Mouse (Mus musculus): ENCODE results near the gene Atad1. TPM values are rescaled to one million over a fixed set of nuclear protein-coding genes. Genes with fewer than 3 reads are reported as not detected.
A peak's percentile ranks its signal among the peaks of the same experiment; 100 is the strongest.

Gene Atad1
- total and polyA plus RNA-seq, 2 experiments from 2014 or later: 61.5 to 107 TPM

GRCm38 (mm10) chr19:32762493-32762892 is 22.9 kb upstream of the Atad1 start:
- Histone ChIP-seq H3K27me3 (ENCODE audit: control insufficient read depth, insufficient read depth, low read length) (no peaks in the 10 kb centered on the region), H3K4me3 (ENCODE audit: low read depth, low read length) (no peak overlapping the region), H3K36me3 (replicated peaks; ENCODE audit: control insufficient read depth, insufficient read depth, low read length) (peaks cover 6% of the 10 kb centered on the region; the same call in 1 of the 2 replicates), H3K4me2 (ENCODE audit: low read depth, low read length) (no peak overlapping the region), H3K9me3 (replicated peaks; ENCODE audit: control insufficient read depth, low read length) (no peaks in the 10 kb centered on the region), H3K4me1 (ENCODE audit: control insufficient read depth, insufficient read depth) (peaks cover 25% of the 10 kb centered on the region), H3K27ac (ENCODE audit: low read depth) (no peak overlapping the region), H3K9ac (replicated peaks; ENCODE audit: low read depth, low read length) (no peak overlapping the region)
- WGBS: 62% methylated on average over 4 of the region's 4 CpGs
- TF ChIP-seq EP300 (IDR thresholded peaks at IDR 0.05; ENCODE audit: low read depth) (no peak), CTCF (IDR thresholded peaks at IDR 0.05; ENCODE audit: low read depth) (no peak)
- DNase-seq (ENCODE audit: low spot score) (no peak), ATAC-seq (ENCODE audit: insufficient read depth, low read depth) (no peak)

GRCm38 (mm10) chr19:32761162-32761561 is 21.6 kb upstream of the Atad1 start:
- Histone ChIP-seq H3K9ac (replicated peaks; ENCODE audit: low read depth, low read length) (no peak overlapping the region), H3K27ac (ENCODE audit: low read depth) (no peak overlapping the region), H3K4me1 (ENCODE audit: control insufficient read depth, insufficient read depth) (peaks cover 22% of the 10 kb centered on the region), H3K27me3 (ENCODE audit: control insufficient read depth, insufficient read depth, low read length) (no peaks in the 10 kb centered on the region), H3K4me3 (ENCODE audit: low read depth, low read length) (no peak overlapping the region), H3K4me2 (ENCODE audit: low read depth, low read length) (peak overlapping the region; percentile 76), H3K9me3 (replicated peaks; ENCODE audit: control insufficient read depth, low read length) (no peaks in the 10 kb centered on the region), H3K36me3 (replicated peaks; ENCODE audit: control insufficient read depth, insufficient read depth, low read length) (peaks cover 5% of the 10 kb centered on the region; the same call in 1 of the 2 replicates)
- no peak for ATAC-seq (ENCODE audit: insufficient read depth, low read depth)
- DNase-seq (ENCODE audit: low spot score): no peak
- 70% methylated on average over 4 of the region's 4 CpGs for WGBS
- TF ChIP-seq EP300 (IDR thresholded peaks at IDR 0.05; ENCODE audit: low read depth): no peak
- no peak for TF ChIP-seq CTCF (IDR thresholded peaks at IDR 0.05; ENCODE audit: low read depth)

- no peaks in the 10 kb centered on the region for H3K36me3 ChIP-seq (replicated peaks; ENCODE audit: control insufficient read depth, insufficient read depth, low read length)
- H3K27ac ChIP-seq (ENCODE audit: low read depth): no peak overlapping the region
- 31% methylated on average over 6 of the region's 6 CpGs for WGBS
- no peaks in the 10 kb centered on the region for H3K9me3 ChIP-seq (replicated peaks; ENCODE audit: control insufficient read depth, low read length)
- no peak overlapping the region for H3K9ac ChIP-seq (replicated peaks; ENCODE audit: low read depth, low read length)
- H3K27me3 ChIP-seq (ENCODE audit: control insufficient read depth, insufficient read depth, low read length): no peaks in the 10 kb centered on the region
- peak overlapping the region; percentile 34 for H3K4me3 ChIP-seq (ENCODE audit: low read depth, low read length)
- DNase-seq (ENCODE audit: low spot score) (peak; percentile 8), ATAC-seq (ENCODE audit: insufficient read depth, low read depth) (no peak)
- peaks cover 18% of the 10 kb centered on the region for H3K4me1 ChIP-seq (ENCODE audit: control insufficient read depth, insufficient read depth)
- TF ChIP-seq CTCF (IDR thresholded peaks at IDR 0.05; ENCODE audit: low read depth) (no peak), EP300 (IDR thresholded peaks at IDR 0.05; ENCODE audit: low read depth) (no peak)
- peak overlapping the region; percentile 76 for H3K4me2 ChIP-seq (ENCODE audit: low read depth, low read length)
These were observed 20.9 kb upstream of the Atad1 start for GRCm38 (mm10) chr19:32760499-32760898.

- Histone ChIP-seq H3K9me3 (replicated peaks; ENCODE audit: control insufficient read depth, low read length) (no peaks in the 10 kb centered on the region), H3K27ac (ENCODE audit: low read depth) (no peak overlapping the region), H3K36me3 (replicated peaks; ENCODE audit: control insufficient read depth, insufficient read depth, low read length) (no peaks in the 10 kb centered on the region), H3K4me3 (ENCODE audit: low read depth, low read length) (peak overlapping the region; percentile 82), H3K4me1 (ENCODE audit: control insufficient read depth, insufficient read depth) (peaks cover 24% of the 10 kb centered on the region), H3K27me3 (ENCODE audit: control insufficient read depth, insufficient read depth, low read length) (0 out of 2 replicates have a peak, but pooled peaks cover 2% of the 10 kb centered on the region), H3K4me2 (ENCODE audit: low read depth, low read length) (peak overlapping the region; percentile 76), H3K9ac (replicated peaks; ENCODE audit: low read depth, low read length) (peak overlapping the region; percentile 93)
- TF ChIP-seq CTCF (IDR thresholded peaks at IDR 0.05; ENCODE audit: low read depth) (no peak), EP300 (IDR thresholded peaks at IDR 0.05; ENCODE audit: low read depth) (no peak)
- ATAC-seq (ENCODE audit: insufficient read depth, low read depth): no peak
- WGBS: 3% methylated on average over 8 of the region's 8 CpGs
- peak; percentile 15 for DNase-seq (ENCODE audit: low spot score)
These were observed 19.9 kb upstream of the Atad1 start for GRCm38 (mm10) chr19:32759357-32760024.

GRCm38 (mm10) chr19:32758793-32759161 is 19.2 kb upstream of the Atad1 start:
- Histone ChIP-seq H3K27ac (ENCODE audit: low read depth) (peak overlapping the region; percentile 98; the same call in 1 of the 2 replicates), H3K4me2 (ENCODE audit: low read depth, low read length) (peak overlapping the region; percentile 76), H3K27me3 (ENCODE audit: control insufficient read depth, insufficient read depth, low read length) (0 out of 2 replicates have a peak, but pooled peaks cover 5% of the 10 kb centered on the region), H3K4me1 (ENCODE audit: control insufficient read depth, insufficient read depth) (peaks cover 24% of the 10 kb centered on the region), H3K9ac (replicated peaks; ENCODE audit: low read depth, low read length) (peak overlapping the region; percentile 93), H3K4me3 (ENCODE audit: low read depth, low read length) (peak overlapping the region; percentile 82), H3K36me3 (replicated peaks; ENCODE audit: control insufficient read depth, insufficient read depth, low read length) (no peaks in the 10 kb centered on the region), H3K9me3 (replicated peaks; ENCODE audit: control insufficient read depth, low read length) (no peaks in the 10 kb centered on the region)
- no peak for TF ChIP-seq CTCF (IDR thresholded peaks at IDR 0.05; ENCODE audit: low read depth)
- TF ChIP-seq EP300 (IDR thresholded peaks at IDR 0.05; ENCODE audit: low read depth): no peak
- DNase-seq (ENCODE audit: low spot score): no peak
- under 1% methylated on average over 11 of the region's 11 CpGs for WGBS
- no peak for ATAC-seq (ENCODE audit: insufficient read depth, low read depth)
